Mouse (Mus musculus) hindbrain, embryonic 11.5 days (tissue): ENCODE measurements at regions not wholly inside any gene's neighbourhood (a gene's known extent, or its start where the extent isn't known, plus 50 kb on each side); places are given as distances from the start of the nearest gene placed in this dataset.
A peak's percentile ranks its signal among the peaks of the same experiment; 100 is the strongest.

Source experiments
- ATAC-seq: fragments of 200-750 bp; cut with Nextera tagmentation; 2 replicates; pipeline ENCODE4 v1.8.0; 2017; ENCODE audit warnings: mild to moderate bottlenecking, moderate TSS enrichment, moderate library complexity; ENCODE audit not compliant: low FRiP score
- DNase-seq: peaks from one replicate; pipeline ENCODE4 v3.0.0-alpha.2; 2015; ENCODE audit warnings: low spot score
- H3K27ac ChIP-seq: fragments of 300-500 bp; sonication (generic); 2 replicates; pipeline ENCODE4 v1.5.1; 2014; ENCODE audit warnings: mild to moderate bottlenecking, low read depth, low read length
- H3K27me3 ChIP-seq: fragments of 300-500 bp; sonication (generic); 2 replicates; pipeline ENCODE4 v1.6.1; 2014; ENCODE audit warnings: mild to moderate bottlenecking, low read length, moderate library complexity, mixed read lengths; ENCODE audit not compliant: control insufficient read depth, insufficient read depth
- H3K36me3 ChIP-seq: fragments of 300-500 bp; sonication (generic); 2 replicates; pipeline ENCODE4 v1.6.1; 2014; ENCODE audit warnings: mild to moderate bottlenecking, low read length, moderate library complexity, mixed read lengths; ENCODE audit not compliant: control insufficient read depth, insufficient read depth
- H3K4me1 ChIP-seq: fragments of 300-500 bp; sonication (generic); replicated peaks from 2 replicates; pipeline ENCODE4 v1.6.1; 2014; ENCODE audit warnings: low read length, mixed read lengths; ENCODE audit not compliant: control insufficient read depth, insufficient read depth
- H3K4me2 ChIP-seq: fragments of 300-500 bp; sonication (generic); replicated peaks from 2 replicates; pipeline ENCODE4 v1.6.1; 2014; ENCODE audit warnings: mild to moderate bottlenecking, low read depth, low read length
- H3K4me3 ChIP-seq: fragments of 300-500 bp; sonication (generic); 2 replicates; pipeline ENCODE4 v1.5.1; 2014; ENCODE audit warnings: low read depth, low read length
- H3K9ac ChIP-seq: fragments of 300-500 bp; sonication (generic); 2 replicates; pipeline ENCODE4 v1.6.1; 2014; ENCODE audit warnings: low read depth, low read length
- H3K9me3 ChIP-seq: fragments of 300-500 bp; sonication (generic); 2 replicates; pipeline ENCODE4 v1.6.1; 2016; ENCODE audit warnings: low read length; ENCODE audit not compliant: control insufficient read depth
- WGBS: fragments of 180-500 bp; shearing (Covaris S2); extraction: QIAGEN DNeasy Blood & Tissue Kit; methylation state at CpG from one replicate; pipeline ENCODE4 v1.1.7; 2014; 5-methylcytosine and 5-hydroxymethylcytosine counted together

GRCm38 (mm10) chr6:140368354-140369069, 55.3 kb upstream of the Plekha5 start:
- Histone ChIP-seq H3K4me2 (no peak overlapping the region), H3K27ac (no peak overlapping the region), H3K9me3 (no peaks in the 10 kb centered on the region), H3K27me3 (no peaks in the 10 kb centered on the region), H3K36me3 (no peaks in the 10 kb centered on the region), H3K9ac (no peak overlapping the region), H3K4me1 (no peaks in the 10 kb centered on the region), H3K4me3 (no peak overlapping the region)
- 81% methylated on average over 8 of the region's 8 CpGs for WGBS
- DNase-seq (no peak), ATAC-seq (no peak)

GRCm38 (mm10) chr6:140367303-140367702, 56.6 kb upstream of the Plekha5 start:
- no peak overlapping the region for H3K4me3 ChIP-seq
- no peak for DNase-seq
- H3K9ac ChIP-seq = no peak overlapping the region
- no peaks in the 10 kb centered on the region for H3K36me3 ChIP-seq
- H3K4me1 ChIP-seq = no peaks in the 10 kb centered on the region
- no peaks in the 10 kb centered on the region for H3K27me3 ChIP-seq
- H3K9me3 ChIP-seq = no peaks in the 10 kb centered on the region
- no peak overlapping the region for H3K27ac ChIP-seq
- ATAC-seq = no peak
- no peak overlapping the region for H3K4me2 ChIP-seq
- WGBS = 83% methylated on average over 6 of the region's 6 CpGs

DNA sequence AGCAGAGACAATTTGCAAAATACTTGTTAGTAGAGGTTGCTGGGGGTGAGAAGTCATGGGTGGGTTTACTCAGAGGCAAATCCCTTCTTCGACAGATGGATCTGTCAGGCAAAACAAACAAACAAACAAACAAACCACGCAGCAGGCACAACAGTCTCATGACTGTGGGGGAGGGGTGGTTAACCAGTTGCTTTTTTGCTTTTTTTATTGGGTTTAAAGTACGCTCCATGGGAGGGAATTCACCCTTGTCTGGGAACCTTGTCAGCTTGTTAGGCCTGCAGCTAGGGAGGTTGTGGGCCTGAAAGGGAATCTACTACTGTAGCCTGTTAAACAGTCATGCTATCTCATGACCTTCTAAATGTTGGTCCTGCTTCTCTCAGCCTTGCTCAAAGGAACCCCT, 57.1 kb upstream of the Plekha5 start:
- Histone ChIP-seq H3K9me3 (no peaks in the 10 kb centered on the region), H3K27me3 (no peaks in the 10 kb centered on the region), H3K36me3 (no peaks in the 10 kb centered on the region), H3K4me2 (no peak overlapping the region), H3K27ac (no peak overlapping the region), H3K9ac (no peak overlapping the region), H3K4me1 (no peaks in the 10 kb centered on the region), H3K4me3 (no peak overlapping the region)
- no peak for DNase-seq
- 55% methylated on average over 3 of the region's 3 CpGs for WGBS
- no peak for ATAC-seq

DNA sequence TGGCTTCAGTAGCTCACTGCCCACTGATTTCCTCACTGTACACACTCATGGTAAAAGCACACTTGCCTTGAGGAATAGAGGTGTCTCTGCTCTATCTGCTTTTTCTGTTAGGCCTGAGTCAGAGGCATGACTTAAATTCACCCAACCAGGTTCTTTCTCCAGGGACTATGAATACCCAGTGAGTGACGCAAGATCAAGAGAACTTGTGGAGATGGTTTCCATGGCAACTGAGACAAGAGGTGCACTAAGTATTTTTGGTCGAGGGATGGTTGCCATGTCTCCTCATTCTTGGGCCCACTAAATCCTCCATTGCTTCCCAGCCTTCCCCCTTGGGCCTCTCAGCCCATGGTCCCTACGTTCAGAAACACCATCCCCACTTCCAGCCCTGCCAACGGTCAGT, 62.9 kb upstream of the Plekha5 start:
- Histone ChIP-seq H3K27me3 (no peaks in the 10 kb centered on the region), H3K9me3 (no peaks in the 10 kb centered on the region), H3K4me1 (no peaks in the 10 kb centered on the region), H3K27ac (no peak overlapping the region), H3K4me2 (no peak overlapping the region), H3K9ac (no peak overlapping the region), H3K4me3 (no peak overlapping the region), H3K36me3 (no peaks in the 10 kb centered on the region)
- DNase-seq = no peak
- WGBS = 76% methylated on average over 4 of the region's 4 CpGs
- ATAC-seq = no peak

- no peak overlapping the region for H3K9ac ChIP-seq
- no peak overlapping the region for H3K27ac ChIP-seq
- no peak overlapping the region for H3K4me3 ChIP-seq
- ATAC-seq (no peak), DNase-seq (no peak)
- H3K36me3 ChIP-seq = no peaks in the 10 kb centered on the region
- H3K4me1 ChIP-seq = no peaks in the 10 kb centered on the region
- H3K27me3 ChIP-seq = no peaks in the 10 kb centered on the region
- 76% methylated on average over 2 of the region's 2 CpGs for WGBS
- no peaks in the 10 kb centered on the region for H3K9me3 ChIP-seq
- no peak overlapping the region for H3K4me2 ChIP-seq
Observed at GRCm38 (mm10) chr6:140357901-140358300, 66.0 kb upstream of the Plekha5 start.

DNA sequence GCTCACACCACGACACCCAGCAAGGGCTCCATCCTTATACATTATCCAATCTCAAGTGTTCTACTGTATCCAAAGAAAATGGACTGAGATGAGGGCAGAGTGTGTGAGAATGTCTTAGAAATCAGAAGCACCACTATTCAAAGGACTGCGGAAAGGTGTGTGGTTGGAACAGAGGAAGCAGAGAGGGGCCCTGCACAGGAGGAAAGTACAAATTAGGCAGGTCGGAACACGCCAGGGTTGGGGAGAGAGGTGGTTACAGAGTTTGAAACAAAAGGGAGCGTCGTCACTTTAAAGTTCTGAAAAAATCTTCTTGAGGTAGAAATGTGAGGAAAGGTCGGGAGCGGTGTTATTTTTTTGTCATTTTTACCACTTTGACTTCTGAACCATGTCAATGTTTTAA, 66.6 kb upstream of the Plekha5 start:
- H3K36me3 ChIP-seq = no peaks in the 10 kb centered on the region
- H3K9ac ChIP-seq = no peak overlapping the region
- WGBS = 83% methylated on average over 8 of the region's 8 CpGs
- no peak overlapping the region for H3K27ac ChIP-seq
- no peak for DNase-seq
- no peaks in the 10 kb centered on the region for H3K9me3 ChIP-seq
- no peak overlapping the region for H3K4me3 ChIP-seq
- H3K4me2 ChIP-seq = no peak overlapping the region
- no peaks in the 10 kb centered on the region for H3K4me1 ChIP-seq
- ATAC-seq = no peak
- H3K27me3 ChIP-seq = no peaks in the 10 kb centered on the region

GRCm38 (mm10) chr6:140354082-140354481, 69.8 kb upstream of the Plekha5 start:
- DNase-seq (no peak), ATAC-seq (no peak)
- Histone ChIP-seq H3K27me3 (no peaks in the 10 kb centered on the region), H3K36me3 (no peaks in the 10 kb centered on the region), H3K4me2 (no peak overlapping the region), H3K4me1 (no peaks in the 10 kb centered on the region), H3K9ac (no peak overlapping the region), H3K27ac (no peak overlapping the region), H3K4me3 (no peak overlapping the region), H3K9me3 (no peaks in the 10 kb centered on the region)
- WGBS = 87% methylated on average over 6 of the region's 6 CpGs

GRCm38 (mm10) chr6:140353610-140354009, 70.2 kb upstream of the Plekha5 start:
- no peak overlapping the region for H3K4me2 ChIP-seq
- no peak overlapping the region for H3K27ac ChIP-seq
- ATAC-seq = no peak
- no peaks in the 10 kb centered on the region for H3K9me3 ChIP-seq
- no peak overlapping the region for H3K4me3 ChIP-seq
- H3K4me1 ChIP-seq = no peaks in the 10 kb centered on the region
- no peak overlapping the region for H3K9ac ChIP-seq
- DNase-seq = no peak
- 86% methylated on average over 6 of the region's 6 CpGs for WGBS
- no peaks in the 10 kb centered on the region for H3K36me3 ChIP-seq
- no peaks in the 10 kb centered on the region for H3K27me3 ChIP-seq

GRCm38 (mm10) chr6:140351365-140352095, 72.3 kb upstream of the Plekha5 start:
- Histone ChIP-seq H3K4me1 (no peaks in the 10 kb centered on the region), H3K27ac (no peak overlapping the region), H3K4me3 (no peak overlapping the region), H3K9ac (no peak overlapping the region), H3K36me3 (no peaks in the 10 kb centered on the region), H3K9me3 (no peaks in the 10 kb centered on the region), H3K4me2 (no peak overlapping the region), H3K27me3 (no peaks in the 10 kb centered on the region)
- ATAC-seq (peak; percentile 36; the same call in 1 of the 2 replicates), DNase-seq (no peak)
- WGBS = 59% methylated on average over 4 of the region's 6 CpGs
